Mouse (Mus musculus) Muller cell, postnatal 12 days (primary cell): ENCODE measurements at regions not wholly inside any gene's neighbourhood (a gene's known extent, or its start where the extent isn't known, plus 50 kb on each side); places are given as distances from the start of the nearest gene placed in this dataset.

Source experiments
- DNase-seq: peaks from one replicate; pipeline ENCODE4 v3.0.0-alpha.2; 2015; ENCODE audit errors: inconsistent ontology term

GRCm38 (mm10) chr3:73134316-73134715 is 76.7 kb upstream of the Slitrk3 start:
- DNase-seq: peak; percentile 50

GRCm38 (mm10) chr3:73125143-73125542 is 67.5 kb upstream of the Slitrk3 start:
- no peak for DNase-seq

GRCm38 (mm10) chr3:73109102-73109501 is 51.5 kb upstream of the Slitrk3 start:
- no peak for DNase-seq
